Mouse (Mus musculus) liver, postnatal 0 days (tissue): ENCODE results near the gene Sfswap.

Source experiments
- CTCF ChIP-seq: sonication (generic); IDR thresholded peaks from 2 replicates; pipeline ENCODE4 v1.5.1; 2016; ENCODE audit warnings: antibody characterized with exemption, low read depth
- EP300 ChIP-seq: IDR thresholded peaks from 2 replicates; pipeline ENCODE4 v1.6.1; 2016; ENCODE audit warnings: antibody characterized with exemption, low read depth, mild to moderate bottlenecking

GRCm38 (mm10) chr5:129521501-129521900 is 20.5 kb downstream of the Sfswap start:
- TF ChIP-seq CTCF (no peak), EP300 (no peak)
